Mouse (Mus musculus) mesoderm, embryonic 11.5 days (tissue): ENCODE data around the gene Dynlrb1.
A peak's percentile ranks its signal among the peaks of the same experiment; 100 is the strongest.

ENCODE experiments used
- DNase-seq: peaks from one replicate; pipeline ENCODE4 v3.0.0-alpha.2; 2012; ENCODE audit warnings: low read depth, low spot score

The Dynlrb1 gene

GRCm38 (mm10) chr2:155236362-155236992, at the start of gene Dynlrb1:
Gene Dynlrb1 (plus strand): TSS chr2:155236533.
- DNase-seq, result peak; percentile 98

- DNase-seq, result no peak
Measured at GRCm38 (mm10) chr2:155207419-155207818, 28.9 kb upstream of the Dynlrb1 start.

GRCm38 (mm10) chr2:155223145-155223544, 13.2 kb upstream of the Dynlrb1 start:
- DNase-seq, result no peak

- DNase-seq, result no peak
Measured at GRCm38 (mm10) chr2:155224721-155225120, 11.6 kb upstream of the Dynlrb1 start.

- no peak for DNase-seq
Measured at GRCm38 (mm10) chr2:155235746-155236361, 479 bp upstream of the Dynlrb1 start.

- no peak for DNase-seq
Measured at GRCm38 (mm10) chr2:155237276-155237675, 943 bp downstream of the Dynlrb1 start.

GRCm38 (mm10) chr2:155240915-155241314, 4.6 kb downstream of the Dynlrb1 start:
- no peak for DNase-seq

GRCm38 (mm10) chr2:155242296-155242855, 6.0 kb downstream of the Dynlrb1 start:
- no peak for DNase-seq

GRCm38 (mm10) chr2:155246231-155246630, 9.9 kb downstream of the Dynlrb1 start:
- DNase-seq, result no peak

GRCm38 (mm10) chr2:155248206-155248605, 11.9 kb downstream of the Dynlrb1 start:
- DNase-seq, result no peak

GRCm38 (mm10) chr2:155248718-155249117, 12.4 kb downstream of the Dynlrb1 start:
- DNase-seq, result no peak

- DNase-seq, result no peak
Measured at GRCm38 (mm10) chr2:155249588-155249987, 13.3 kb downstream of the Dynlrb1 start.

- DNase-seq, result no peak
Measured at GRCm38 (mm10) chr2:155265526-155265925, 29.2 kb downstream of the Dynlrb1 start.

GRCm38 (mm10) chr2:155266896-155267295, 30.6 kb downstream of the Dynlrb1 start:
- DNase-seq, result no peak

- peak; percentile 20 for DNase-seq
Measured at GRCm38 (mm10) chr2:155271957-155272356, 35.6 kb downstream of the Dynlrb1 start.

- no peak for DNase-seq
Measured at GRCm38 (mm10) chr2:155272396-155273170, 36.2 kb downstream of the Dynlrb1 start.

- no peak for DNase-seq
Measured at GRCm38 (mm10) chr2:155273603-155274002, 37.3 kb downstream of the Dynlrb1 start.

GRCm38 (mm10) chr2:155276195-155276594, 39.9 kb downstream of the Dynlrb1 start, which contains the start of gene Map1lc3a:
Gene Map1lc3a (plus strand): TSS chr2:155276297.
- DNase-seq, result peak; percentile 99

- DNase-seq, result peak; percentile 71
Measured at GRCm38 (mm10) chr2:155276621-155277175, 40.4 kb downstream of the Dynlrb1 start.

GRCm38 (mm10) chr2:155277721-155278120, 41.4 kb downstream of the Dynlrb1 start:
- DNase-seq, result no peak

GRCm38 (mm10) chr2:155278361-155278760, 42.0 kb downstream of the Dynlrb1 start:
- DNase-seq, result no peak

GRCm38 (mm10) chr2:155279163-155279562, 42.8 kb downstream of the Dynlrb1 start:
- DNase-seq, result no peak
